In genomic region chr15:94803624-94804342, GRCm38 (mm10) we compare ENCODE assay signal across 15 mouse cellular contexts.
DNase-seq lines count a peak whose midpoint lies in the region; ATAC-seq and TF ChIP-seq lines count a peak whose summit lies in the region.
"Had no signal": no experiment of that assay in that cellular context is flagged by ENCODE, and none has a peak within 500 bp of the region (broad histone marks: within the 10 kb centered on the region; RNA-seq: fewer than 3 reads in every experiment).

No protein-coding gene starts in this region.

- no peak overlapping the region for H3K27ac ChIP-seq in heart, embryonic 13.5 days (replicated peaks)
- no peak overlapping the region for H3K27ac ChIP-seq in neural tube, embryonic 12.5 days
- H3K27ac ChIP-seq in limb, embryonic 10.5 days = no peak overlapping the region
- no peak overlapping the region for H3K27ac ChIP-seq in liver, postnatal 0 days (ENCODE audit: low read depth)
- H3K27ac ChIP-seq: embryonic facial prominence, embryonic 12.5 days; liver, embryonic 14.5 days; macrophage had no signal

- 25% methylated on average over 17 of the region's 17 CpGs for WGBS in heart, embryonic 13.5 days
- WGBS in neural tube, embryonic 12.5 days = 35% methylated on average over 17 of the region's 17 CpGs
- WGBS in limb, embryonic 10.5 days = 25% methylated on average over 17 of the region's 17 CpGs
- WGBS in liver, postnatal 0 days (ENCODE audit: insufficient replicate concordance) = 52% methylated on average over 17 of the region's 17 CpGs

- H3K9me3 ChIP-seq in heart, embryonic 13.5 days = no peaks in the 10 kb centered on the region
- H3K9me3 ChIP-seq in neural tube, embryonic 12.5 days = no peaks in the 10 kb centered on the region
- no peaks in the 10 kb centered on the region for H3K9me3 ChIP-seq in limb, embryonic 10.5 days (replicated peaks)
- H3K9me3 ChIP-seq in liver, postnatal 0 days (ENCODE audit: low read length) = no peaks in the 10 kb centered on the region
- H3K9me3 ChIP-seq: embryonic facial prominence, embryonic 12.5 days had no signal

- H3K4me3 ChIP-seq in heart, embryonic 13.5 days = no peak overlapping the region
- no peak overlapping the region for H3K4me3 ChIP-seq in neural tube, embryonic 12.5 days
- no peak overlapping the region for H3K4me3 ChIP-seq in limb, embryonic 10.5 days
- H3K4me3 ChIP-seq in liver, postnatal 0 days (ENCODE audit: low read depth, low read length) = no peak overlapping the region
- H3K4me3 ChIP-seq: embryonic facial prominence, embryonic 12.5 days had no signal

- no peak for TF ChIP-seq EP300 in liver, postnatal 0 days (IDR thresholded peaks at IDR 0.05; ENCODE audit: low read depth)

- H3K4me2 ChIP-seq in heart, embryonic 13.5 days = 0 out of 2 replicates have a peak overlapping the region, but pooled peaks have one; percentile 6
- H3K4me2 ChIP-seq in neural tube, embryonic 12.5 days (replicated peaks) = no peak overlapping the region
- no peak overlapping the region for H3K4me2 ChIP-seq in liver, postnatal 0 days (ENCODE audit: low read depth, low read length)
- H3K4me2 ChIP-seq: embryonic facial prominence, embryonic 12.5 days had no signal

- H3K4me1 ChIP-seq in heart, embryonic 13.5 days = peaks cover 10% of the 10 kb centered on the region
- peaks cover 12% of the 10 kb centered on the region; the same call in 1 of the 2 replicates for H3K4me1 ChIP-seq in neural tube, embryonic 12.5 days
- H3K4me1 ChIP-seq in limb, embryonic 10.5 days = peaks cover 17% of the 10 kb centered on the region
- no peaks in the 10 kb centered on the region for H3K4me1 ChIP-seq in liver, postnatal 0 days (ENCODE audit: insufficient read depth)
- H3K4me1 ChIP-seq: embryonic facial prominence, embryonic 12.5 days had no signal

- H3K9ac ChIP-seq in heart, embryonic 13.5 days = no peak overlapping the region
- H3K9ac ChIP-seq in neural tube, embryonic 12.5 days = no peak overlapping the region
- no peak overlapping the region for H3K9ac ChIP-seq in liver, postnatal 0 days (replicated peaks)
- H3K9ac ChIP-seq: embryonic facial prominence, embryonic 12.5 days; liver, embryonic 14.5 days had no signal

- no peak for DNase-seq in heart, adult 11 months
- DNase-seq in neural tube, embryonic 10.5 days (ENCODE audit: extremely low spot score, low spot score) = no peak
- DNase-seq in limb, embryonic 10.5 days (ENCODE audit: low spot score) = peak; percentile 50
- no peak for DNase-seq in B cell, adult 2 months
- no peak for DNase-seq in urinary bladder, postnatal 10 days (ENCODE audit: low spot score)
- DNase-seq in liver, postnatal 0 days = no peak
- DNase-seq: adrenal gland, adult 8-10 months; cerebellum, adult 11 months; gastrocnemius, postnatal 10 days; kidney, postnatal 25 days had no signal

- H3K27me3 ChIP-seq in heart, embryonic 13.5 days (replicated peaks) = peaks cover 75% of the 10 kb centered on the region
- no peaks in the 10 kb centered on the region for H3K27me3 ChIP-seq in neural tube, embryonic 12.5 days (replicated peaks)
- H3K27me3 ChIP-seq in limb, embryonic 10.5 days (ENCODE audit: low read depth, poor library complexity, severe bottlenecking) = peaks cover 84% of the 10 kb centered on the region
- no peaks in the 10 kb centered on the region for H3K27me3 ChIP-seq in liver, postnatal 0 days (ENCODE audit: insufficient read depth, low read length)
- H3K27me3 ChIP-seq: embryonic facial prominence, embryonic 12.5 days had no signal

- no peak for TF ChIP-seq CTCF in liver, postnatal 0 days (IDR thresholded peaks at IDR 0.05; ENCODE audit: low read depth)

- no peak for ATAC-seq in heart, embryonic 13.5 days (ENCODE audit: extremely low read depth, insufficient number of reproducible peaks, low FRiP score, low TSS enrichment)
- ATAC-seq in neural tube, embryonic 12.5 days (ENCODE audit: low FRiP score, low read depth) = peak; percentile 63
- no peak for ATAC-seq in liver, postnatal 0 days

- H3K36me3 ChIP-seq in heart, embryonic 13.5 days = no peaks in the 10 kb centered on the region
- H3K36me3 ChIP-seq in neural tube, embryonic 12.5 days = no peaks in the 10 kb centered on the region
- H3K36me3 ChIP-seq in limb, embryonic 10.5 days = no peaks in the 10 kb centered on the region
- H3K36me3 ChIP-seq in liver, postnatal 0 days (replicated peaks; ENCODE audit: insufficient read depth, low read length) = no peaks in the 10 kb centered on the region
- H3K36me3 ChIP-seq: embryonic facial prominence, embryonic 12.5 days had no signal
